Mouse (Mus musculus): ENCODE measurements around the gene Tcaim. TPM values are rescaled to one million over a fixed set of nuclear protein-coding genes. Genes with fewer than 3 reads are reported as not detected.

Tcaim gene
- polyA plus RNA-seq, 1 experiment: 3.9 TPM

- H3K4me3 ChIP-seq (replicated peaks; ENCODE audit: extremely low read depth, low read depth, low read length): peak overlapping the region; percentile 90
- 61% methylated on average over 4 of the region's 4 CpGs for WGBS
Observed at GRCm38 (mm10) chr9:122866192-122866591, 60.9 kb downstream of the Tcaim start.

GRCm38 (mm10) chr9:122872595-122872994 lies 67.3 kb downstream of the Tcaim start:
- DNase-seq: no peak
- no peak for TF ChIP-seq POLR2A (IDR thresholded peaks at IDR 0.05; ENCODE audit: borderline replicate concordance, extremely low read depth, low read depth, low read length)
- 80% methylated on average over 4 of the region's 4 CpGs for WGBS
- no peaks in the 10 kb centered on the region for H3K4me1 ChIP-seq (ENCODE audit: control insufficient read depth, insufficient read depth, low read length)
- no peak overlapping the region for H3K4me3 ChIP-seq (replicated peaks; ENCODE audit: extremely low read depth, low read depth, low read length)

More at GRCm38 (mm10) chr9:122866192-122866591, 60.9 kb downstream of the Tcaim start:
- TF ChIP-seq CTCF (IDR thresholded peaks at IDR 0.05; ENCODE audit: insufficient read depth, low read length): no peak
- TF ChIP-seq POLR2A (IDR thresholded peaks at IDR 0.05; ENCODE audit: borderline replicate concordance, extremely low read depth, low read depth, low read length): no peak
- H3K4me1 ChIP-seq (ENCODE audit: control insufficient read depth, insufficient read depth, low read length): peaks cover 8% of the 10 kb centered on the region
- DNase-seq: no peak

DNA sequence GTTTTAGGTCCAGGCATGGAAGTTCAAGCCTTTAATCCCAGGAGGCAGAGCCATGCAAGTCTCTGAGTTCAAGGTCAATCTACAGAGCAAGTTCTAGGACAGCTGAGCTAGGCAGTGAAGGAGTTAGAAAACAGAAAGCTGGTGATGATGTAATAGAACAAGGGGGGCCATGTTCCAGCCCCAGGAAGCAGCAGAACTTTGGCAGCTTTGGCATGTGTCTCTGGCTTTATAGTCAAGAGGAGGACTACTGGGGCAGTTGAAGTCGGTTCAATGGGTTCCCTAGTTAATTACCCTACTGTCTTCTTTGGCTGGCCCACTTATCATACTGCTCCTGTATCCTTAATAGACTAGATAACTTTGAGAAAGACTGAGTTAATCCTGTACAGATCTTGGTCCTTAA lies 69.3 kb downstream of the Tcaim start:
- 45% methylated on average over 1 of the region's 1 CpGs for WGBS
- Histone ChIP-seq H3K4me3 (replicated peaks; ENCODE audit: extremely low read depth, low read depth, low read length) (no peak overlapping the region), H3K4me1 (ENCODE audit: control insufficient read depth, insufficient read depth, low read length) (no peaks in the 10 kb centered on the region)
- TF ChIP-seq POLR2A (IDR thresholded peaks at IDR 0.05; ENCODE audit: borderline replicate concordance, extremely low read depth, low read depth, low read length): no peak
- no peak for TF ChIP-seq CTCF (IDR thresholded peaks at IDR 0.05; ENCODE audit: insufficient read depth, low read length)
- no peak for DNase-seq

GRCm38 (mm10) chr9:122875145-122875544 lies 69.8 kb downstream of the Tcaim start:
- H3K4me3 ChIP-seq (replicated peaks; ENCODE audit: extremely low read depth, low read depth, low read length): no peak overlapping the region
- no peak for TF ChIP-seq CTCF (IDR thresholded peaks at IDR 0.05; ENCODE audit: insufficient read depth, low read length)
- no peak for TF ChIP-seq POLR2A (IDR thresholded peaks at IDR 0.05; ENCODE audit: borderline replicate concordance, extremely low read depth, low read depth, low read length)
- no peak for DNase-seq
- WGBS: 84% methylated on average over 2 of the region's 2 CpGs
- H3K4me1 ChIP-seq (ENCODE audit: control insufficient read depth, insufficient read depth, low read length): no peaks in the 10 kb centered on the region

GRCm38 (mm10) chr9:122885385-122885784 lies 80.0 kb downstream of the Tcaim start, which contains the start of gene Zkscan7:
Zkscan7 (plus strand) TSS chr9:122885685.
- peak within 1 kb of the TSS; percentile 96 for H3K4me3 ChIP-seq (replicated peaks; ENCODE audit: extremely low read depth, low read depth, low read length)
- no peak for DNase-seq
- WGBS: 92% methylated on average over 3 of the region's 3 CpGs
- no peaks in the 10 kb centered on the region; the same call in 1 of the 2 replicates for H3K4me1 ChIP-seq (ENCODE audit: control insufficient read depth, insufficient read depth, low read length)
- TF ChIP-seq POLR2A (IDR thresholded peaks at IDR 0.05; ENCODE audit: borderline replicate concordance, extremely low read depth, low read depth, low read length): no peak
- no peak for TF ChIP-seq CTCF (IDR thresholded peaks at IDR 0.05; ENCODE audit: insufficient read depth, low read length)

Other genes with a start within 250 kb of the Tcaim start
- 0.02 TPM in 1 of 2 replicates, not detected in the other for gene Topaz1, start 58.2 kb upstream of the Tcaim start, polyA plus RNA-seq (2012; rRNA removed)
- gene Gm35549, start 38.5 kb downstream of the Tcaim start, polyA plus RNA-seq (2012; rRNA removed): not detected in 2 replicates
- gene Zfp445, start 60.5 kb downstream of the Tcaim start, polyA plus RNA-seq (2012; rRNA removed): 23.1 and 36.9 TPM in 2 replicates
- gene Zkscan7, start 80.1 kb downstream of the Tcaim start, polyA plus RNA-seq (2012; rRNA removed): 2.3 and 4.0 TPM in 2 replicates
- gene Zfp105, start 117.5 kb downstream of the Tcaim start, polyA plus RNA-seq (2012; rRNA removed): 1.1 and 1.7 TPM in 2 replicates
- gene 1110059G10Rik, start 145.5 kb downstream of the Tcaim start, polyA plus RNA-seq (2012; rRNA removed): 1.3 and 2.4 TPM in 2 replicates
- 0.81 and 0.92 TPM in 2 replicates for gene Kif15, start 145.5 kb downstream of the Tcaim start, polyA plus RNA-seq (2012; rRNA removed)
- 28.4 and 30.1 TPM in 2 replicates for gene Tmem42, start 215.8 kb downstream of the Tcaim start, polyA plus RNA-seq (2012; rRNA removed)
- gene Tgm4, start 229.2 kb downstream of the Tcaim start, polyA plus RNA-seq (2012; rRNA removed): 0.24 and 0.28 TPM in 2 replicates

Measured in lung, adult 2 months (tissue).